Mouse (Mus musculus) cerebellum, postnatal 10 days (tissue): Measurements from ENCODE around the gene Mlst8.

Experiments used
- DNase-seq, 2 experiments: peaks; one replicate each; pipeline ENCODE4 v3.0.0; 2021; ENCODE audit warnings: mixed read lengths in 2 of 2

Mlst8 gene

DNA sequence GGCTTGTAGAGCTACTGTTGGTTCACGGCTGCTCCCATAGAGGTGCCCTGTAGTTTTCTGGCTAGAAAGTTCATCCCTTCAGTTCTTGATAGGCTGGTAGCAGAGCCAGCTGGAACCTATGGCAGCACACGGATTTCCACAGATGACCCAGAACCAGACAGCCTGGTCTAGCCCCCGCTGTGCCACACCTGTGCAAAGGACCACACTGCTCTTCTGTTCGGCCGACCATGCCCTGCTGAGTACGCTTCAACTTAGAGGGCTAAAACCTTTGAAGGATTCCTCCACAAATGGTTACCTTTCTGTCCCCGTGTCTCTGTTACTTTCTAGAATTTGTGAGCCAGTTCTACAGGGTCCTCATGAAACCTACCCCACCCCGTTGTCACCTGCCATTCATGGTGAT is 53.6 kb downstream of the Mlst8 start:
- DNase-seq, result peak in 1 of 2 experiments; percentile 43

- DNase-seq, result no peak
Measured at GRCm38 (mm10) chr17:24424489-24424888, 54.4 kb downstream of the Mlst8 start.
